Mouse (Mus musculus) olfactory bulb, adult 2 months (tissue): ENCODE measurements at regions not wholly inside any gene's neighbourhood (a gene's known extent, or its start where the extent isn't known, plus 50 kb on each side); places are given as distances from the start of the nearest gene placed in this dataset.

Experiments used
- CTCF ChIP-seq: fragments of 200-500 bp; IDR thresholded peaks from 2 replicates; pipeline ENCODE4 v1.5.1; 2012; ENCODE audit warnings: low read depth, mild to moderate bottlenecking, low read length, moderate library complexity; ENCODE audit not compliant: insufficient read depth
- POLR2A ChIP-seq: fragments of 200-500 bp; IDR thresholded peaks from 2 replicates; pipeline ENCODE4 v1.6.1; 2012; ENCODE audit warnings: mild to moderate bottlenecking, low read depth, low read length, moderate library complexity; ENCODE audit not compliant: insufficient read depth

DNA sequence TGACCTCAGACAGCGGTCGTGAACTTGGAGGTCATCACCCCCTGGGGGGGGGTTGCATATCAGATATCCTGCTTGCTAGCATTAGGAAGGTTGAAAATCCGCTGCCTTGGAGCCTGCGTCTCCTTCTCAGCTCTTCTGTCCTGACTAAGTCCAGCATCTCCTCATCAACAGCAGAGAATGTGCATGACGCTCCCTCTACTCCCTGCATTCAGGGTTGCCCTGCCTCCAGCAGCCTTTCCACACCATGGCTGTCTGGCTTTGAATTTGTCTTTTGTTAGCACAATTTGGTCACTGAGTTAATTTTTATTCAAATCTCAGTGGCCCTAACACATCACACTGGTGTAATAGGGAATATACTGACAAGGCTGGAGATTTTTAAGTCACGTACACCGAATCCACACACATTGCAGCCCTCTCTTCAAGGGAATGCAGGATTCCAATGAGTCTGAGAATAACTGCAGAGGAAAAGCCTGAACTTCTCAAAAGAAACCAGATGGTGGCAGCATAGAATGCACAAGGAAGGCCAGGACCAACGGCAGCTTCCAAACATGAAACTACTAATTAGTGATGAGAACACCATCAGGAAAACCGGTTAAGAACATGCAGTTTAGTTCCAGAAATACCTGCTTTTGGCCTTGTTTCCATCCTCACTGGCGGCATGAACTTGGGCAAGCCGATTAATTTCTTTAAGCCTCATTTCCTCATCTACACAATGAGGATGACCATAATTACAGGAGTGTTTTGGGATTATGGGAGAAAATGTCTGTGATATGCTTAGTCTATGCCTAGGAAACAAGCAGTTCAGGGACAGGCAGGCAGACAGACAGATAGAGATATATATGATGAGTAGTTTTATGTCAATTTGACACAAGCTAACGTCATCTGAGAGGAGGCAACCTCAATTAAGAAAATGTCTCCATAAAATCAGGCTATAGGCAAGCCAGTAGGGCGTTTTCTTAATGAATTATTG is 151.6 kb upstream of the Palmd start:
- no peak for TF ChIP-seq CTCF
- no peak for TF ChIP-seq POLR2A
